Mouse (Mus musculus) cerebellum, adult 18-20 months (tissue): ENCODE data around the gene Sorbs1.

Experiments used
- DNase-seq, 2 experiments: peaks; one replicate each; pipeline ENCODE4 v3.0.0; 2021

The Sorbs1 gene

DNA sequence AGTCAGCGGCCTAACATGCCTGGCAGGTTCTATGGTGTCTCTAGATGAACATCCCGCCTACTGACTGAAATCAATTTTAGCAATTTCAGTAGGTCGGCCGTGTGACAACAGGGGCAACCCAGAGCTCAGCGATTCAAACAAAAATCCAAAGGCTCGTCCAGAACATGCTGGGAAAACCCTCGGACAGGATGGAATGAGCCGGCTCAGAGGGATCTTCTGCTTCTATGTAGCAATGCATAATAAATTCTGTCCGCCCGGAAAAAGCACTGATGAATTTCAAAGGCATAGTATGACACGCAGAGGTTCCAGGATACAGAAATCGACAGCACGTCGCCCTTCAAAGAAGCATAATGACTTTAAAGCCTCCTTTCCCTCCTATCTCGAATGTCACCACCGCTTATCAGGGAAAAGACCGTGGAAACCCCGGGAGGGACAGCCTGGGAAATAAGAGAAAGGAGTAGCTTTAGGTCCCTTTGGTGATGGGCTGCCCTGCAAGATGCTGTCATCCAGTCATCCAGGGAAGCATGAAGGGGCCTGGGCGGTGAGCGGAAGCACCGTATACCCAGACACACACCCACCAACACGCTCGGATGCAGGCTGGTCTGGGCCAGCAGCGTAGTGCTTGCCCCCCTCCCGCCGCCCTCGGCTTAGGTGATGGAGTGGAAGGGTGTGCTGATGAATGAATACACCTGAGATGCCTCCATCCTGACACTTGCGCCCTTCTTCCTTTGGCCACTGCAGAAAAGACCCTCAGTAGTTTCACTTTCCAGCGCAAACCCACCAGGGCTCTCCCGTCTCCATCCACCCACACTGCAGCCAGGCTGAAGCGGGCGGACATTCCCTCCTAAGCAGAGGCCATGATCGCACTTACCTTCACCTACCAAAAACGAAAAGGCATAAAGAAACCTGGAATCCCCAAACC lies 818 bp downstream of the Sorbs1 start:
- DNase-seq: peak; percentile 58 to 69

DNA sequence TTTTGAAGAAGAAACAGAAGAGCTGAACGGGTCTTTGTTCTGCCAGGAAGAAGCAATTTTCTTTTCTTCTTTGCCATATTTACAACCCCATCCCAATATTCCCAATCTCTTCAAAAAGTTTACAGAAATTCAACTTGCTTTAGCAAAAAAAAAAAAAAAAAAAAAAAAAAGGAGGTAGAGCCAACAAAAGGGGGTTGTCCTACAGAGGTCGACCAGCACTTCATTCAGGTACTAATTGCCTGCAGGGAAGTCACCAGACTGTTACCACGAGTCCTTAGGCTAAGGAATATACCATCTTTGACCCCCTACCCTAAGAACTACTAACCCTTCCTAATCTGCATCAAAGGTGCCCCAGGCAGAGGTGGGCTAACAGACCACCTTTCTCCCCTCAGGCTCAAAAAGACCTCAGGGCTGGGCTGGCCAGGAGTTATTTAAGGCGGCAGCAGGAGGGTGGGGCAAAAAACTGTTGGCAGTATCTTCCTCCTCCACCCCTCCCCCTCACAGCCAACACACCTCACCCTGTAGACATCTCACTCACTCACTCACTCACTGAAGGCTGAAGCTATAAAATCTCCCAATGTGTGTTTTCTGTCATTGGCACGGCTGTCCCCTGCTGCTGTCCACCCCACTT lies 1.8 kb downstream of the Sorbs1 start:
- DNase-seq: peak; percentile 37 to 39

DNA sequence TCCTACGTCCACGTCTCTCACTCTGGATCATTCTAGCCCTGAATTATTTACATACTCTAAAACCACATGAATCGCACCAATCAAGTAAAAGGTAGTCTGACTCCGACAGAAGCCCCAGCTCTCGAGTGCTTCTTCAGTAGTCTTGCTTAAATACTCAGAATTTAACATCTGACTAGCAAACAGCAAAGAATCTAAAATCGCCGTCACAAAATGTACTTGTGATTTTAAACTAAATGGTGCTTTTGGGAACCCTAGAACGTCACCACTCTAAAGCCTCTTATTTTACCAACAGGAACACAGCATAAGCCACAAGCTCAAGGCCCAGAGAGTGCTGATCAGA lies 2.5 kb downstream of the Sorbs1 start:
- no peak for DNase-seq

DNA sequence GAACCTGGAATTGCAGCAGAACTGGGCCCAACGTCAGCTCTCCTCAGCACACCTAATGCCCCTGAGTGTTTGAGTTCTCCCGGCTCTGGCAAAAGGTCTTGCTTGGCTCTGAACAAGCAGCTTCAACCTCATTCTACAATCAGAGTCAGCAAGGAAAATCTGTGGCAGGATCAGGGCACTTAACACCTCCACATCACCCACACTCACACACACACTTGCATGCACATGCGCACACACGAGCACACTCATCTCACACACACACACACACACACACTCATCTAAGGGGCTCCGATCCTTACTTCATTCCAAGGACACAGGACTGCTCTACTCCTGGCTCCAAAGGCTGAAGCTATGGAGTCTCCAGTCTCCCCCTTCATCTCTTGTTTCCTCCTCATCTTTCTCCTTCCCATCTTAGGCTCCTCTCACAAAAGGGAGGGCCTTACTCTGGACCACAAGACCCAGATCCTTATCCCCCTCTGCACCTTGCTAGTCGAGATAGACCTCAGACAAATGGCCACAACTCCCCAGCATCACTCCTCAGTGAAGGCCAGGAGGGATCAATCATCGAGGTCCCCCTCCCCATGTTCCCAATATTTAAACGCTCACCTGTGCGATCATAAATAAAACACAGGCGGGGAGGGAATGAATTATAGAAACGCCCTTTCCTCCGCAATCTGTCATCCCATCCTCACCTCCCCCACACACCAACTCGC lies 3.0 kb downstream of the Sorbs1 start:
- no peak for DNase-seq

DNA sequence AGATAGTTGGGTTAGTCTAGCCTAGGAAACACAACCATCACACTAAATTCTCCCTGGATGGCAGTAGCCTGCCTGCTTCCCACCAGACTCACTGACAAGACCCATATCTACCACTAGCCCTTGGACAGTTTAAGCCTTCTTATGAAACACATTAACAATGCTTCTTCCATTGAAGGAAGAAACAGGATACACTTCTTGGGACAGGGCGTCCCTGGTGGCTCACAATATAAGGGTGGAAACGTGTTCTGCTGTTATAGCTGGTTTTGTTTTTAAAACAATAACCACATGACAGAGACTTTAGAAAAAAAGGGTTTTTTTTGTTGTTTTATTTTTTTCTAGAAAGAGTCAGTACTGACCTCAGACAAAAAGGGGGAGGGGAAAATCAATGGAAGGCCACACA lies 4.3 kb downstream of the Sorbs1 start:
- no peak for DNase-seq

DNA sequence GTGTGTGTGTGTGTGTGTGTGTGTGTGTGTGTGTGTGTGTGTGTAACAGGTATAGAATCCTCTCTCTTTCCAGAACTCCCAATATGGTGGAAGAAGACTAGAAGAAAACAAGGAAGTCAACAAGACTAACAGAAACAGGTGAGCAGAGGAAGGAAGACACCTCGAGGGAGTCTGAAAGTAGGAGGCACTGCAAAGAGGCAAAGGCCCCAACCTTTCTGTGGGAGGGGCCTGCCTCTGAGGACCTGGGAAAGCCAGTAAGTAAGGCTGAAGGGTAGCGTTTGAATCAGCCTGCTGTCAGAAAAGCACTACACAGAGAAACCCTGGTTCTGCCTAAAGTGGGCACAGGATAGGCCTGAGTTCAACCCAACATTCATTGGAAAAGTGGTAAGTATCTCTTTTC lies 4.7 kb downstream of the Sorbs1 start:
- no peak for DNase-seq

DNA sequence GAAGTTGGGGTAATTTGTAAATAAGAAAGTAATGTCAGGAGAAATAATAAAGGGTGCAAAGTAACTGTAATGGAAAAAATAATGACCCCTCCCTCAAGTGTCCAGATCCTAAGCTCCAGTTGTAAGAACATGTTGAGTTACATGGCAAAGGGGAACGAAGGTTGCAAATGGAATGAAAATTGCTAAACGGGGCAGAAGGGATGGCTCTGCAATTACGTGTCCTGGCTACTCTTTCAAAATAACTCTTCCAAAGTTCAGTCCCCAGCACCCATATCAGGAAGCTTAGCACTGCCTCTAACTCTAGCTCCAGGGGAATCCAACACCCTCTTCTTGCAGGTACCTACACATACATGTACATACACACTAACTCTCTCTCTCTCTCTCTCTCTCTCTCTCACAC lies 6.6 kb downstream of the Sorbs1 start:
- DNase-seq: no peak

DNA sequence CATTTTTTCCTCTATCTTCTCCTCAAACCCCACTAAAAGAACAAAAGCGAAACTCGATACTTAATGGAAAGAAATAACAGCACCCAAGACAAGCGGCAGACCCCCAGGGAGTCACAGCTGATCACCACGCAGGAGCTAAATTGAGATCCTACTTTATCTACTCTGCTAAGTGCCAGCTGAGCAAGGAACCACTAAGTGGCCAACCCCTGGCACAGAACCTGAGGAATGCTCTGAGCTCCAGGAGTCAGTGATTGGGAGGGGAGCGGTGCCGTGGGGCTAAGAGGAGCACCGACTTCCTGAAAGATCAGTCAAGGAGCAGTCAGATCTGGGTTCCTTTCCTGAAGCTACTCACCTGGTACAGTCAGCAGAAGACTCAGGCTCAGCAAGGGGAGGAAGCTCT lies 9.2 kb downstream of the Sorbs1 start:
- DNase-seq: no peak

DNA sequence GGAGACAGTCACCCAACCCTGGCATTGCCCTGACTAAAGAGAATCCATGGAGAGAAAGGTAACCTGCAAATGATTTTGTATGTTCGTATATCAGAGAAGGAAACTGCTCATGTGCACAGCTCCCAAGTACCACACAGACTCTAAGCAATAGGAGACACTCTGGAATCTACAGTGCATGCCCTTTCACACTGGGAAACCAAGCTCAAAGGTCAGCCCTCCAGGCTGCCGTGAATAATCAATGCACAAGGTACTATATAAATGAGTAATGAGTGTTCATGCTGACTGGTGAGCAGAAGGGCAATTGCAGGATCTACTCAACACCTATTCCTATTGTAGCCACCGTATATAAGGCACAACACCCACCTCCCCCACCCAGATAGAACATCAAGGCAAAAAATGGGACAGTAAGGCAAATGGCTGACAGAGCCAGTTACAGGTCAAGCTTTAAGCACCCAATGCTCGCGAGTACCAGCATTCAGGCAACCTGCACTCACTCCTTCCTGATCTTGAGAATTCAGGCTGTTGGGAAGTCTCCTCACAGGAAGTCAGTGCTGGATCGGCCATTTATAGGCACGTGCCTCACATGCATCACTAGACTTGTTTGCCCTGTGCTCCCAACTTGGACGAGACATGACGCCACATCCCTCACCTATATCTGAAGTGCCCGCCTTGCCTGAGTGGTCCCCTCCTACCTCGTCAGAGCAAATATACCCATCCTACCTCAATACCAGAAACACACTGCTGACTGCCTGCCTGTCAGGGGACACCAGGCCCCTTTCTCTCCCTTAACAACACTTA lies 13.4 kb downstream of the Sorbs1 start:
- no peak for DNase-seq

DNA sequence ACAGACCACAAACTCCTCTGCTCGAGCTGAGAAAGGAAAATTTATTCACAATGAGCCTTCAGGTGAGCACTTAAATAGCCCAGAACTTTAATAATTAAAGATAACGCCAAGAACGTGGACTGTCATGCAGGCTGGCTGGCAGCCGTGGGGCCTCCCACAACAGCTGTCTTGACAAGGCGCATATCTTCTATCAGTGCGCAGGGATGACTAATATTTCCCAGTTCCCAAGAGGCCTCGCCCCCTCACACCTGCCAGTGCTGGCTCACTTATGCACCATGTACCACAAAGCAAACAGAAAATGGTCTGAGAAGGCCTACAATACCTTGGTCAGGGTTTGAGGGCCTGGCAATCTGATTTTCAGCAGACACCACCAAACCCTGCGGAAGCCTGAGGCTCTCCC lies 14.4 kb downstream of the Sorbs1 start:
- no peak for DNase-seq

DNA sequence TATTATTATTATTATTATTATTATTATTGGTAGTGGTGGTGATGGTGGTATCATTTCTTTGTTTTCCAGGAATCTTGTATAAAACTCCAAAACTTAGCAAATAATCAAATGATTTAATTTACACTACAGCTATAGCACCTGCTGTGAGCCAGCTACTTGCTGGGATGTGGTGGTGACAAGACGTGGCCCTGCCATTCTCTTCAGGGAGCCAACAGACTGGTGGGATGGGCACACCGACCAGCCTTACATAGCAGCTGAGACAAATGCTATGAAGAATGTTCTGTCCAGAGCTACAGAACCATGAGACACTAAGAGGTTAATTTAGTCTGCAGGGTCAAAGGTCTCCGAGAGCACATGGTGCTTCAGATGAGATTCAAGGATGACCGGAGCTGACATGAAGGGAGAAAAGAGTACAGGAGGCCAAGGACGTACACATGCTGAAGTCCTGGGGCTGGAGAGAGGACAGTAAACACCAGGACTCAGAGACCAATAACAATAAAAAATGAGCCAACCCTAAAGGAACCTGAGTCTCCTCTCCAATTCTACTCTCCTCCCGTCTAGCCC lies 15.3 kb downstream of the Sorbs1 start:
- DNase-seq: no peak

DNA sequence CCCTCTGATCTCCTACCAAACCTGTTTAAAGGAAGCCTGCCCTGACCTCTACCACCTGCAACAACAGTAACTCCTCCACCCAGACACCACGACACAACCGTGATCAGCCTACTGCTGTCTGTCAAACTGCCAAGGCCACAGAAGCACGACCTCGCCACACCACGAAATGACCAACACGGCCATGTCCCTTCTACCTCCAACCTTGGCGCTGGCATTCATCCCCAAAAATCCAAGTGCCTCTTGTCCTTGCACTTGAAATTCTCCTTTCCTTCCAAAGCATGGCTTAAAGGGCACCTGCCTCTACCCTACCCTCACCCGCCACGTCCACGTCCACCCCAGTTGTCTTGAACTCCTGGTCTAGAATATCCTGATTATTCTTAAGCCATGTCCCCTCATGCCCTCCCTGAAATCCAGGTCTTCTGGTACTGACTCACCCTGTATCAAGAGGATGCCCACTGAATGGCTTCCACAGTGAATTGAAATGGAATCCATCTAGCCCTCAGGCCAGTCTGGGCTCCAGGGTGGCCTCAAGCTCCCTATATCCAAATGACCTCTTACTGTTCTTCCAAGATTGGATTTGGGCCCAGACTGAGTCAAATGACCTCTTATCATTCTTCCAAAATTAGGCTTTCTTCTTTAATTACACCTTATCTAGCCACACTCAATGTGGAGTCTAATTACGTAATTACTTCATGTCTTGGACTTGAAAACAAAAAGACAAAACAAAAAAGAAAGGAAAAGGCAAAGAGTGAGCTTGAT lies 16.9 kb downstream of the Sorbs1 start:
- no peak for DNase-seq

DNA sequence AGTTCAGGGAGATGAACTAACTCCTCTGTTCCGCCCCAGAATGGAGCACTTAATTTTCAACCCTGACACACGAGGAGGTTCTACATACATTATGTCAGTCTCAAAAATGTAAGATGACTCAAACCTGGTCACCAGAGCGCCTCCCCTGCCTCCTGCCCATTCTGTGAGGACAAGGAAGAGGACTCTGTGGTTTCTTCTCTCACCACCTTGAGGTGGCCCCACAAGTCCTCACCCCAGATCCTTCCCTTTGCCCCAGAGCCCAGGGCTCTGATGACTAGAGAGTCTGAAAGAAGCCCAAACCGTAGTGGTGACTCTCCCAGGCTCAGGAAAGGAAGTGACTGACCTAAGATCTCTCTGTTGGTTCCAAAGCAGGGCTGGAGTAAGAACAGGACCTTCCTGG lies 17.5 kb downstream of the Sorbs1 start:
- DNase-seq: no peak

DNA sequence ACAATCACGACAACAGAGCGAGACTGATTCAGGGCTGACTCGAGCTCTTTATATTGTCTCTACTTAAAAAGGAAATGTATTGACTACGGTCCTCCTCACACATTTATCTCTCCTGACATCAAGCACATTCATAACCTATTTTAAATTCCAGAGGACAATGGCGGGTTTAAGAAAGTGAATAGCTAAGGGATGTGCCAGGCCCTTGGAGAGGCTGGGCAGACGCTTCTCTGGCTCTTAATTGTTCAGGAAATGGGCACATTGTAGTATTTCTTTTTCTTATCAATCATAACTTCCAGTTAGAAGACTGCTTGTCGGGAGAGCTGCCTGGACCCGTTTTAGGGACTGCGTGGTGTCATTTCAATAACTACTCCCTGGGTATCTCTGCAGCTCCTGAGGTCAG lies 20.7 kb downstream of the Sorbs1 start:
- DNase-seq: no peak

DNA sequence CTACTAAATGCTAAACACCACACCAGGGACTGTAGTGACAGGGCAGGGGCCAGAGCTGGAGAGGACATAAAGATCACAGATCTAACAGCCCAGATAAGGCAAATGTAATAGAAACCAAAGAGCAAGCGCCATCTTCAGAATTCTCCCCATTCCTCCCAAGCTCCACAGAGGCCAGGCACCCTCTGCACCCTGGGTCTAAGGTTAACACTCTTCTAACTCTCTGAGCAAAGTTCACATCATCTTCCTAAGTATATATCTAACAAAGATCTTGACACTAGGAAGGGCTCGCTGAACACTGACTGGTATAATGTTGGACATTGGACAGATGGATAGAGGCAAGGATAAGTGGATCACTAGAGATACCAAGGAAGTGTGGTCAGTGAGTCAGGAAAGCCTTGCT lies 22.1 kb downstream of the Sorbs1 start:
- no peak for DNase-seq

DNA sequence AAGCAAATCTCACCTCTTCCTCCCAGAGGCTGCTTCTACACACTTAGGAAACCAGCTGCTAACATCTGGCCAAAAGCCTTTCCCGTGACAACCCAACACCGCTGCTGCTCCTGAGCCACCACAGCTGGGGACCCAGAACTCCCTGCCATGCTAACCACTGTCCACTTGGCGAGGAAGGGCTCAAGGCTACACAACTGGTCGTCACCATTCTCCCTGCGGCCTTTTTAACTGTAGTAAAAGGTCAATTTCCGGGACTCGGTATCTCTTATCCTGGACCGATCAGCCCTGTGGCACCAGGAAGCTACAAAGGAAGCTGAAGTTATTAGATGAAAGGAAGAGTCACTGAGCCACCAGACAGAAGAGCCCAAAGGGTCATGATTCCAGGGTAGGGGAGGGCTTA lies 22.8 kb downstream of the Sorbs1 start:
- no peak for DNase-seq

DNA sequence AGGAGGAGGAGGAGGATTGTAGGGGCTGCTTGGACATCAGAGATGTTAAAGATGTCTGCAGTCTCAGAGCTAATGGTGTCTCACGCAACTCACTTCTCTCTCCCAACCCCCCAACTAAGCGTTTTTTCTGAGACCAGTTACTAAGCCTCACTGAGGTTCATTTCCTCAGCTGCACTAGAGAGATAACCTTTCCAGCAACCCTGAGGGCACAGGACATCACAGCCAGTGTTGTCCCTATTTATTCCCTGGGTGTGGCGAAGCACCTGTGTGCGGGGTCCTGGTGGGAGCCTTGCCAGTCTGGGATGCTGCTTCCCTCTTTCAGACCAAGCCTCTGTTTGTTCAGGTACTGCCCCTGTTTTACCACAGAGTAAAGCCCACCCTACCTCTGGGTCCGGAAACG lies 23.9 kb downstream of the Sorbs1 start:
- no peak for DNase-seq

DNA sequence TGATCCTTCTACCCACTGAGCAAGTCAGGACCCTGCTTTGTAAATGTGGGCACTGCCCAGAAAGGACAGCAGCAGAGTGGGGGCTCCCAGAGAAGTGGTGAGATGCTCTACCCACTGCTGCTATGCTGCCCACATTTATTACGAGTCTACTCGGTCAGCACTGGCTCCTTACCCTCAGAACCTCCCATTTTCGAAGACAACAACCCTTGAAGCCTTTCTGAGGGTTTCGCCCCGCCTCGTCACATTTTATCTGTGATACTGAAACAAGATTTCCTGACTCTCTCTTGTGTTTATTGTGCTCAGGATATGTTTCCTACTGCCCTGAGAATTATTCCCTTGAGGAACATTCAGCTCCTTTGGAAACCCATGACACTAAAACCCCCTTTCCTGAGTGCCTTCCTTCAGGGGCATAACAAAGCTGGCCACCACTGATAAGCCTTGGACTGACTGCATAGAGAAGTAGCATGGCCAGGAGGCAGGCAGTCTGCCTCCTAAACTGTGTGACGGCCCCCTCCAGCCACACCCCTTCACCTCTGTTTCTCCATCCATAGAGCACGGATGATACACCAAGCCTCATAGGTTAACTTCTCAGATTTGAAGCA lies 24.6 kb downstream of the Sorbs1 start:
- DNase-seq: no peak

DNA sequence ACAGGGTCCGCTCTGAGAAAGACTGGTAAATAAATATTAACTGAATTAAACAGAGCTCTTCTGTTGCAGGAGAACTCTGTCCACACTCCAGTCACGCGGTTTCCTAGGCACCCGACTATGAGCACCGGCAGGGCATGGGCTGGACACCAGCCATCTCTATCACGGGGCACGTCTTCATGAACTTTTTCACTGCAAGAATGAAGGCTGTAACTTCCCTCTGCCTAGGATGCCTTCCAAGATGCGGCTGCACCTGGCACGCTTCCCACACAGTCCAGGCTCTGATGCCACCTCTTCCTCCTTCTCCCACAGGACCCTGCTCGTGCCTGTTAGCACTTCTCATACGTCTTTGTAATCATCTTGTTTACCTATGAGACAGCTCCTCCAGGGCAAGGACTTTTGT lies 26.0 kb downstream of the Sorbs1 start:
- DNase-seq: peak; percentile 50 to 64

DNA sequence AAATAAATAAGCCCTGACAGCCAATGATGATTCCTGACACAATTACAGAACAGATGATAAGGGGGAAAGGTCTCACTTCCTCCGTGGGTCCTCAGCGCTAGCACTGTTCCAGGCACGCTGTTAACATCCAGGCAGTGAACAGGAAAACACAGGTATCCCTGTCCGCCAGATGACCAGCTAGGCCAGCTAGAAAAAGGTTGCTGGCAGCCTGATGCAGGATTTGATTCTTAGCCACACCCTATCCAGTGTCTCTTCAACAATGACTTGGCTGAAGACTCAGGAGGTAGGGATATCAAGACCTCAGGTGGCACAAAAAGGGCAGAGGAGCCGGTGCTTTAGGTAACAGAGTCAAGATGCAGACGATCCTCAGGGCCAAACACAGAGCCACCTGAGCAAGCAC lies 32.5 kb downstream of the Sorbs1 start:
- no peak for DNase-seq

DNA sequence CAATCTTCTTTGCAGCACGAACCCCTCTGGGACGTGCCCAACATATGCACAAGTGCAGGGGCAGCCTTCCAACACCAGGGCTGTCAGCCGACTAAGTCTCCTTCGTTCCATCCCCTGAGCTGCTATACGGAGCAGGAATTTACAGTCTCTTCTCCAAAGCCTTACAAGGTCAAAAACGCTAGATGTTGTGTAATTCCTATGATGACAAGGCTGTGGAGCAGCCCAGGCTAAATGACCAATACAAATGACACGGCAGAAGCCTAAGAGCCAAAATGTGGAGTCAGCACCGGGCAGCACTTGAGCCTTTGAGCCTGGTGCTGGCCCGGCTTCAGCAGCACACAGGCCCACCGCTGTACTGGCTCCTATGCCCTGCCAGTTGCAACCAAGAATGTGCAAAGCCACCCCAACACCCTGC lies 35.4 kb downstream of the Sorbs1 start:
- peak; percentile 29 to 46 for DNase-seq
